In the genomic region with DNA sequence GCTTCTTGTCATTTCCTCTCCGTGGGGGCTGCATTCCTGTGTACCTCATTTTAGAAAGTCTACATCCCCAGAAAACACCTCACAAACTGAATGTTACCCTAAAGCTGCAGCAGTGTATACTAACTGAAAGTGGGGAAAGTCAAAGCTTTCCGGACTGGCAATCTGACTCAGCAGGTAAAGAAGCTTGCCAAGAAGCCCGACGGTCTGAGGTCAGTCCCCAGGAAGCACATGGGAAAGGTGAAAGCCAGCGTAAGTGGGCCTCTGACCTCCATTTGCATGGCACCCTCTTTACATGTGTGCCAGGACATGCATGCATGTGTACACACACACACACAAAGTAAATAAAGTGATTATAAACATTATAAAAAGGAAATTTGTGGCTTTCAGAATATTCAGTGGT, we compare ENCODE assay signal across 32 mouse cellular contexts. TPM values are rescaled to one million over a fixed set of nuclear protein-coding genes. Genes with fewer than 3 reads are reported as not detected.
"Had no signal": no experiment of that assay in that cellular context is flagged by ENCODE, and none has a peak within 500 bp of the region (broad histone marks: within the 10 kb centered on the region; RNA-seq: fewer than 3 reads in every experiment).

No protein-coding gene starts in this region.

- H3K27me3 ChIP-seq: heart, embryonic 12.5 days; hindbrain, embryonic 12.5 days; intestine, embryonic 15.5 days; limb, embryonic 13.5 days; limb, embryonic 15.5 days; liver, embryonic 12.5 days had no signal

- H3K36me3 ChIP-seq: heart, embryonic 10.5 days; heart, embryonic 12.5 days; hindbrain, embryonic 10.5 days; hindbrain, embryonic 12.5 days; intestine, embryonic 15.5 days; limb, embryonic 13.5 days; limb, embryonic 15.5 days; liver, embryonic 12.5 days had no signal

- DNase-seq: gastrocnemius, postnatal 14 days; gastrocnemius, postnatal 36 days; heart, adult 18-20 months; heart, postnatal 10 days; kidney, adult 18-20 months; kidney, adult 8-10 months; kidney, postnatal 10 days; kidney, postnatal 25 days; kidney, postnatal 4 days; left cerebral cortex, postnatal 4 days had no signal

- H3K4me1 ChIP-seq: heart, embryonic 12.5 days; hindbrain, embryonic 12.5 days; limb, embryonic 13.5 days; limb, embryonic 15.5 days; liver, embryonic 12.5 days had no signal

- ATAC-seq: hindbrain, embryonic 16.5 days; inflammation-experienced regulatory T-cells, adult 6 months; liver, embryonic 12.5 days had no signal

- H3K9me3 ChIP-seq: heart, embryonic 10.5 days; intestine, embryonic 15.5 days; limb, embryonic 13.5 days; limb, embryonic 15.5 days; liver, embryonic 12.5 days had no signal

- H3K4me3 ChIP-seq: heart, embryonic 10.5 days; heart, embryonic 12.5 days; hindbrain, embryonic 10.5 days; hindbrain, embryonic 12.5 days; intestine, embryonic 15.5 days; layer of hippocampus, adult 2 months; limb, embryonic 13.5 days; limb, embryonic 15.5 days; liver, embryonic 12.5 days had no signal

RNA-seq across cellular contexts. Expression of a gene that starts 10.3 kb away (rescaled TPM):
- total RNA-seq: gastrocnemius, adult 18-20 months; gastrocnemius, adult 8-10 months; gastrocnemius, postnatal 14 days; gastrocnemius, postnatal 36 days; heart, adult 18-20 months; heart, adult 8-10 months; heart, postnatal 10 days; heart, postnatal 25 days; layer of hippocampus, adult 2 months; layer of hippocampus, postnatal 10 days; left cerebral cortex, adult 8-10 months; left cerebral cortex, postnatal 25 days; left cerebral cortex, postnatal 4 days; liver, adult 2 months had no signal
- polyA plus RNA-seq: heart, embryonic 14.5 days; heart, embryonic 16.5 days; inflammation-experienced regulatory T-cells, adult 6 months; intestine, embryonic 15.5 days; kidney, embryonic 16.5 days; limb, embryonic 15.5 days; liver, adult 2 months; liver, embryonic 12.5 days had no signal

RNA-seq across cellular contexts. Expression of a gene that starts 24.6 kb away (rescaled TPM):
- total RNA-seq: gastrocnemius, adult 18-20 months had no signal
